Mouse (Mus musculus) hindbrain, embryonic 11.5 days (tissue): ENCODE measurements around the gene Cybc1. TPM values are rescaled to one million over a fixed set of nuclear protein-coding genes. Genes with fewer than 3 reads are reported as not detected.

Source experiments
- ATAC-seq: fragments of 200-750 bp; cut with Nextera tagmentation; 2 replicates; pipeline ENCODE4 v1.8.0; 2017; ENCODE audit warnings: mild to moderate bottlenecking, moderate TSS enrichment, moderate library complexity; ENCODE audit not compliant: low FRiP score
- DNase-seq: peaks from one replicate; pipeline ENCODE4 v3.0.0-alpha.2; 2015; ENCODE audit warnings: low spot score
- H3K27ac ChIP-seq: fragments of 300-500 bp; sonication (generic); 2 replicates; pipeline ENCODE4 v1.5.1; 2014; ENCODE audit warnings: mild to moderate bottlenecking, low read depth, low read length
- H3K27me3 ChIP-seq: fragments of 300-500 bp; sonication (generic); 2 replicates; pipeline ENCODE4 v1.6.1; 2014; ENCODE audit warnings: mild to moderate bottlenecking, low read length, moderate library complexity, mixed read lengths; ENCODE audit not compliant: control insufficient read depth, insufficient read depth
- H3K36me3 ChIP-seq: fragments of 300-500 bp; sonication (generic); 2 replicates; pipeline ENCODE4 v1.6.1; 2014; ENCODE audit warnings: mild to moderate bottlenecking, low read length, moderate library complexity, mixed read lengths; ENCODE audit not compliant: control insufficient read depth, insufficient read depth
- H3K4me1 ChIP-seq: fragments of 300-500 bp; sonication (generic); replicated peaks from 2 replicates; pipeline ENCODE4 v1.6.1; 2014; ENCODE audit warnings: low read length, mixed read lengths; ENCODE audit not compliant: control insufficient read depth, insufficient read depth
- H3K4me2 ChIP-seq: fragments of 300-500 bp; sonication (generic); replicated peaks from 2 replicates; pipeline ENCODE4 v1.6.1; 2014; ENCODE audit warnings: mild to moderate bottlenecking, low read depth, low read length
- H3K4me3 ChIP-seq: fragments of 300-500 bp; sonication (generic); 2 replicates; pipeline ENCODE4 v1.5.1; 2014; ENCODE audit warnings: low read depth, low read length
- H3K9ac ChIP-seq: fragments of 300-500 bp; sonication (generic); 2 replicates; pipeline ENCODE4 v1.6.1; 2014; ENCODE audit warnings: low read depth, low read length
- H3K9me3 ChIP-seq: fragments of 300-500 bp; sonication (generic); 2 replicates; pipeline ENCODE4 v1.6.1; 2016; ENCODE audit warnings: low read length; ENCODE audit not compliant: control insufficient read depth
- WGBS: fragments of 180-500 bp; shearing (Covaris S2); extraction: QIAGEN DNeasy Blood & Tissue Kit; methylation state at CpG from one replicate; pipeline ENCODE4 v1.1.7; 2014; 5-methylcytosine and 5-hydroxymethylcytosine counted together
- polyA plus RNA-seq: library from polyadenylated mRNA; unstranded; fragments of >200 nt; fragmentation: Nextera tagmentation; extraction: Ambion mirVana; gene quantifications from 2 replicates; pipeline ENCODE4 v1.2.1, GENCODE M21; 2014

The Cybc1 gene
- polyA plus RNA-seq, 1 experiment from 2014 or later = 43.9 TPM

DNA sequence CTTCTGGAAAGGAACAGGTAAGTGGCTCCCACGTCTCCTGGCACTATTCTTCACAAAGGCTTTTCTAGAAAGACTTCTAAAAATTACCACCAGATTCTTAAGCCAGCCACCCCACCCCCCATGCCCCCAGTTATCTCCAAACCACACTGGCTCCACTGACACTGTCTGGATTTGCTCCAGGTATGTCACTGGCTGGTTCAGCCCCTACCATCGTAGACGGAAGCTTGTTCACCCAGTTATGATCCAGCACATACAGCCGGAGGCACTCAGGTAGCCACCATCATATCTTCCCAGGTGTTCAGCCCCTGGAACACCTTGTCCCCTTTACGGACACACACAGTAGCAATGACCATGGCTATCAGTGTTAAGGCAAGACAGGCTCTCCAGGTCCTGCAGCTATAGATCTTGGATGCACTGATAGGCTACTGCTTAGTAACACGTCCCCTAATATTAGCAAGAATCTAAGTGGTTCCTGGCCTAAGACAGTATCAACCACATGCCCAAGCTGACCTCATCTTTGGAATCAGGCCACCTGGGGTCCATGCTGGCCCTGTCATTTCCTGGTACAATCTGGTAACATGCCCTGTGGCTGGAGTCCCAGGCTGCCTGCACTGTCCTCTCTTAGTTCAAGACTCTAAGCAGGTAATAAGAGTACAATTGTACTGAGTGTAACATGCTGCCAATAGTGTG, 7.7 kb downstream of the Cybc1 start:
- 0 out of 2 replicates have a peak, but pooled peaks cover 3% of the 10 kb centered on the region for H3K36me3 ChIP-seq
- no peak overlapping the region for H3K27ac ChIP-seq
- 91% methylated on average over 6 of the region's 6 CpGs for WGBS
- H3K27me3 ChIP-seq = no peaks in the 10 kb centered on the region
- H3K4me2 ChIP-seq = no peak overlapping the region
- no peak for DNase-seq
- no peak overlapping the region for H3K9ac ChIP-seq
- no peak overlapping the region for H3K4me3 ChIP-seq
- H3K4me1 ChIP-seq = no peaks in the 10 kb centered on the region
- H3K9me3 ChIP-seq = no peaks in the 10 kb centered on the region
- no peak for ATAC-seq

DNA sequence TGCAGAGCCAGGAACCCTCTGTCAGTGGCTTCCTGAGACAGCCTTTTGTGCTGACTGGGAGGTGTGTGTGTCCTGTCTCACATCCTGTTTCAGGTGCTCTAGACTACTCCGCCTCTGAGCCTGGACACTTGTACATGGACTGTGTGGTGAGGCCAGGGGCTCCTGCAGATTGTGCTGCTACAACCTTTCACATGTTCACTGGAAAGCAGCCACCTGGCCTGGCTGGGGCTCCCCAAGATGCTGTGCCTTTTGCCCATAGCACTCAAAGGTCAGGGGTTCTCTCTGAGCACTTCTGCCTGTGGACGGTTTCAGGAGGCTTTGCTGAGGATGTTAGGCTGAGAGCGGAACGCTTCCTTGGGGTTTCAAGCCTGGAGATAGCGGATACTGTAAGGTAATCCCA, 8.4 kb downstream of the Cybc1 start:
- Histone ChIP-seq H3K9me3 (no peaks in the 10 kb centered on the region), H3K36me3 (0 out of 2 replicates have a peak, but pooled peaks cover 3% of the 10 kb centered on the region), H3K4me1 (no peaks in the 10 kb centered on the region), H3K27me3 (no peaks in the 10 kb centered on the region), H3K9ac (no peak overlapping the region), H3K4me3 (no peak overlapping the region), H3K4me2 (no peak overlapping the region), H3K27ac (no peak overlapping the region)
- WGBS = 82% methylated on average over 5 of the region's 5 CpGs
- DNase-seq = no peak
- ATAC-seq = no peak

DNA sequence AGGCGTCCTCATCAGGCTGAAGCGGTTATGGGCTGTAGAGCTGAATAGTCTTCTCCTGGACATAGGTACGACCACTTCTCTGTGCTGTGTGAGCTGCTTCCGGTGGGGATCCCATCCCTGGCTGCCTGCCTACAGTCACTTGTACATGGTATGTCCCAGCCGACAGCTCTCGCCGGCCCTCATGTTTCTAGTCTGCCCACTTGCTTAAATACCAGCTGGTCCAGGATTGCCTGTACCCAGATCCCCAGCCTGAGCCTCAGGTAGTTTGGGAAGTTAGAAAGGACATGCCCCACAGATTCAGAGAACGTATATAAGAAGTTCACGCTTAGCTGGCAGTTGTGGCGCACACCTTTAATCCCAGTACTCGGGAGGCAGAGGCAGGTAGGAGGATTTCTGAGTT, 9.3 kb downstream of the Cybc1 start:
- Histone ChIP-seq H3K4me3 (no peak overlapping the region), H3K4me2 (no peak overlapping the region), H3K4me1 (no peaks in the 10 kb centered on the region), H3K9ac (no peak overlapping the region), H3K27ac (no peak overlapping the region), H3K9me3 (no peaks in the 10 kb centered on the region), H3K36me3 (0 out of 2 replicates have a peak, but pooled peaks cover 3% of the 10 kb centered on the region), H3K27me3 (no peaks in the 10 kb centered on the region)
- WGBS = 91% methylated on average over 11 of the region's 11 CpGs
- DNase-seq = no peak
- no peak for ATAC-seq

DNA sequence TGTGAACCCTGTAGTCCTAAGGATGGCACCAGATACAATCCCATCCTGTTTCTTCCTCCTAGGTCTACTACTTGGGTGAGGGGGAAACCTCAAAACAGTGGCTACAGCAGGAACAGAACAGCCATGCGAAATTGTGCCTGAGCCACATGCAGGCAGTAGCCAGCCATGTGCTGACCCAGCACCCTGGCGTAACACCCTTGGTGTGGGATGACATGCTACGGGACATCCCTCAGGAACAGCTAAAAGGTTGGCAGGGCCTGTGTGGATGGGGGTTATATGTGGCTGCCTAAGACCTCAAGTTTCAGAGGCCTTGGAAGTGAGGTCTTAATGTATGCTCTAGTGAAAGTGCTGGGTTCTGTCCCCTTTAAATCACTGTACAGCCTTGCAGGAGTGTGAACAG, 12.3 kb downstream of the Cybc1 start:
- Histone ChIP-seq H3K27ac (no peak overlapping the region), H3K9me3 (no peaks in the 10 kb centered on the region), H3K36me3 (no peaks in the 10 kb centered on the region), H3K4me2 (no peak overlapping the region), H3K9ac (no peak overlapping the region), H3K4me3 (no peak overlapping the region), H3K4me1 (no peaks in the 10 kb centered on the region), H3K27me3 (no peaks in the 10 kb centered on the region)
- no peak for DNase-seq
- 93% methylated on average over 3 of the region's 3 CpGs for WGBS
- no peak for ATAC-seq

DNA sequence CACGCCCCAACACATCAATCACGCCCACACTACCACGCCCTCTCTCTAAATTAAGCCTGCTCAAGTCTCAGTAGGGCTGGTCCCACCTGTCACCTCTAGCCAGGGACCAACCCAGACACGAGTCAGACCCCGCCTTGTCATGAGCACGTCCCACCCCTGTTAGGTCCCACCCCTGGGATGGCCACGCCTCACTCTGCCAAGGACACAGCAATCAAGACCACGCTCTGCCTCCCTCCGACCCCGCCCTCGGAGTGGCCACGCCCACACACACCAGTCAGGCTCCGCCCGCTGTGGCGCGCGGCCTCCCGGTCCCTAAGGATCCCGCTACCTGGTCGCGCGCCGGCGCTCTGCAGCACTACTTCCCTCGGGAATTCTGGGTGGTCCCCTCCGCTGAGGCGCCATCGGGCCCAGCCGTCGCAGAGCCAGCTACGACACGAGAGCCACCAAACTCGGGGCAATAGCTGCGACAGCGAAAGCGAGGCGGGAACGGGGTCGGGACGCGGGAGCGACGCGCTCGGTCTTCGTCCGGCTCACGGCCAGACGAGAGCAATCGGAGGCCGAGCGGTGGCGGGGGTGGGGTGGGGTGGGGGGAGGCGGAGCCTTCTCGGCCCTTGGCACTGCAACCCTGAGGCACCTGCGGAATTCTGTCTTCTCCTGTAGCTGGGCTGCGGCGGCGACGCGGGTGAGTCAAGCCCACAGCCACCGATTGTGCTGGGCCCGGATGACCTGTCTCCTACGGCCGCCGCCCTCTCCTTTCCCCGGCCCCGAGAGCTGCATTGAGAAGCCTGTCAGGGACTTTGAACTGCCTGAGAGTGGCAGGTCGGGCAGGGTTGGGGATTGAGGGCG, 24.7 kb downstream of the Cybc1 start, which contains the start of the genes Hexdc and Ogfod3:
Hexdc (plus strand) TSS at position 273 of the 846 bp plus-strand sequence.
Ogfod3 (minus strand) TSS at position 551 of the 846 bp plus-strand sequence.
- under 1% methylated on average over 67 of the region's 70 CpGs for WGBS
- Histone ChIP-seq H3K9ac (peak within 1 kb of the TSS; percentile 83), H3K4me2 (peak within 1 kb of the TSS; percentile 80), H3K27ac (peak within 1 kb of the TSS; percentile 76), H3K9me3 (no peaks in the 10 kb centered on the region), H3K4me1 (peaks cover 5% of the 10 kb centered on the region; the same call in 1 of the 2 replicates), H3K4me3 (peak within 1 kb of the TSS; percentile 79), H3K27me3 (no peaks in the 10 kb centered on the region), H3K36me3 (no peaks in the 10 kb centered on the region)
- peak; percentile 98 for ATAC-seq
- DNase-seq = peak; percentile 95

DNA sequence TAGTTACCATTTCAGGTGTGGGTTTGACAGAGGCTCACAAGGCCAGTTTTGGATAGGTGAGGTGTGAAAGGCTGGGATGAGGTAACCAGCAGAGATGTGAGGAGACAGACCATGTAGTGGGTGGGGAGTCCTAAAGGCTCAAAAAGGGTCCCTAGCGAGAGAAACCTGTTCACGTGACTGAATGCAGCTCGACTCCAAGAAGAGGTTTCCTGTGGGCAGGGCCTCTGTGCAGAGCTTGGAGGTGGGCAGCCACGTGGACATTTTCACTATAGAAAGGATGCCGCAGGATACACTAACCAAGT, 25.3 kb downstream of the Cybc1 start:
- no peak for ATAC-seq
- no peak overlapping the region for H3K27ac ChIP-seq
- DNase-seq = no peak
- peak overlapping the region; percentile 79 for H3K4me3 ChIP-seq
- H3K27me3 ChIP-seq = no peaks in the 10 kb centered on the region
- 0% methylated on average over 5 of the region's 5 CpGs for WGBS
- H3K9me3 ChIP-seq = no peaks in the 10 kb centered on the region
- peak overlapping the region; percentile 80 for H3K4me2 ChIP-seq
- peak overlapping the region; percentile 83 for H3K9ac ChIP-seq
- no peaks in the 10 kb centered on the region for H3K36me3 ChIP-seq
- peaks cover 5% of the 10 kb centered on the region; the same call in 1 of the 2 replicates for H3K4me1 ChIP-seq

DNA sequence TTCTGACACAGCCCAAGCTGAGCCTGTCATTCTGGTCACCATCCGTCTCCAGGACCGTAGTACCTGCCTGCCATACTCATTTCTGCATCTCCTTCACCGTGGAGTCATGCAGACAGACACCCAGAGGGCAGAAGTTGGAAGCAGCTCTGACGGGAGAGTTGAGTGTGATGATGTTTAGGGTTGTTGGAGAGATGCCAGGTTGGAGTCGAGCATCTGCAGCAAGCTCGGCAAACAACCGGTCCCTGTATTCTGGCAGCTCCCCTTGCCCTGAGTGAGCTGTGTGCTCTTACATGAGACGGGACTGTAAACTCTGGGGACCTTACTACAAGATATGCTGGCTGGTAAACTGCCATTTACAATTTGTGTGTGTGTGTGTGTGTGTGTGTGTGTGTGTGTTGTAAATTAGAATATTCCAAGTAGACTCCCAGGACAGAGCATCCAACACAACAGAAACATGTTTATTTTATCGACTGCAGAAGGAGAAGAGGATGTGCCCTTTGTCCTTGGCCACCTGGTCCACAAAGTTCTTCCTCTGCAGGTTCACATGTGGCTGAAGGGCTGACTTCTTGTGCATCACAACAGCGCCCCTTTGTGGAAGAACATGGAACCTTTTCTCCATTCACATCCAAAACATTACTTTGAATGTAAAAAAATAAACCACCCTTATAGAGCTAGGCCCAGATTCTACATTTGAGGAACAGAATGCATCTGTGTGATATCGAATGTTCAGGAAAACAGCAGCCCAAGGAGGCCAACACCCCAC, 27.5 kb downstream of the Cybc1 start:
- ATAC-seq (no peak), DNase-seq (peak; percentile 53)
- no peak overlapping the region for H3K4me3 ChIP-seq
- H3K9me3 ChIP-seq = no peaks in the 10 kb centered on the region
- 72% methylated on average over 11 of the region's 11 CpGs for WGBS
- peaks cover 5% of the 10 kb centered on the region; the same call in 1 of the 2 replicates for H3K4me1 ChIP-seq
- no peak overlapping the region for H3K27ac ChIP-seq
- H3K4me2 ChIP-seq = no peak overlapping the region
- no peaks in the 10 kb centered on the region for H3K36me3 ChIP-seq
- no peaks in the 10 kb centered on the region for H3K27me3 ChIP-seq
- H3K9ac ChIP-seq = no peak overlapping the region

DNA sequence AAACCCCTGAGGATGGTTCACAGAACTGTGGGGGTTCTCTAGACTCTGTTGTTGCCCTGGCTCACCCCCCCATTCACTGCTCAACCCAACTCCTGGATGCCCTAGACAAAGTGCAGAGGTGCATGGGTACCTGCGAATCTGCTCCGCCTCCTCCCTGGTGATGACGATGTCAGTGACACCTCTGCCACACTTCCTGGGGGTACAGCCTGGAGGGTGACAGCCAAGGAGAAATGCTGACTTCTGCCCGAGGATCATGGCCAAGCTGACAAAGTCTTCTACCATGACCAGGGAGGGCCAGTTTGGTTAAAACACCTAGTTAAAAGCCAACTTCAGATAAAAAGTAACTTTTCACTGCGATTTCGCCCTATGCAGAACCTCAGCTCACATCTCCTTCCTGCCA, 28.3 kb downstream of the Cybc1 start:
- H3K4me2 ChIP-seq = no peak overlapping the region
- H3K9me3 ChIP-seq = no peaks in the 10 kb centered on the region
- peaks cover 5% of the 10 kb centered on the region; the same call in 1 of the 2 replicates for H3K4me1 ChIP-seq
- WGBS = 87% methylated on average over 6 of the region's 6 CpGs
- H3K9ac ChIP-seq = no peak overlapping the region
- no peak for ATAC-seq
- no peaks in the 10 kb centered on the region for H3K27me3 ChIP-seq
- no peak for DNase-seq
- H3K27ac ChIP-seq = no peak overlapping the region
- H3K4me3 ChIP-seq = no peak overlapping the region
- H3K36me3 ChIP-seq = no peaks in the 10 kb centered on the region
